Comparison of ENCODE assay signal across 8 mouse cellular contexts in genomic region chr7:112954351-112955102, GRCm38 (mm10). TPM values are rescaled to one million over a fixed set of nuclear protein-coding genes. Genes with fewer than 3 reads are reported as not detected.
DNase-seq lines count a peak whose midpoint lies in the region; ATAC-seq and TF ChIP-seq lines count a peak whose summit lies in the region.

No protein-coding gene starts in this region.

- no peak for ATAC-seq in heart, embryonic 13.5 days (ENCODE audit: extremely low read depth, insufficient number of reproducible peaks, low FRiP score, low TSS enrichment)
- ATAC-seq in midbrain, embryonic 11.5 days (ENCODE audit: low FRiP score) = peak; percentile 50; the same call in 1 of the 2 replicates
- no peak for ATAC-seq in frontal cortex, adult (ENCODE audit: low TSS enrichment)

- no peak overlapping the region for H3K27ac ChIP-seq in testis, adult 2 months (ENCODE audit: control insufficient read depth, insufficient read depth, low read depth, low read length)
- H3K27ac ChIP-seq in heart, embryonic 13.5 days (replicated peaks) = peak overlapping the region; percentile 63
- no peak overlapping the region for H3K27ac ChIP-seq in midbrain, embryonic 11.5 days (ENCODE audit: low read depth, low read length)

- peak overlapping the region; percentile 97 for H3K4me2 ChIP-seq in heart, embryonic 13.5 days
- peak overlapping the region; percentile 62 for H3K4me2 ChIP-seq in midbrain, embryonic 11.5 days

- TF ChIP-seq POLR2A in testis, adult 2 months (IDR thresholded peaks at IDR 0.05; ENCODE audit: control insufficient read depth, low read depth, low read length) = no peak

- H3K9me3 ChIP-seq in heart, embryonic 13.5 days = no peaks in the 10 kb centered on the region
- H3K9me3 ChIP-seq in midbrain, embryonic 11.5 days (ENCODE audit: control insufficient read depth, low read length) = no peaks in the 10 kb centered on the region

- no peaks in the 10 kb centered on the region; the same call in 1 of the 2 replicates for H3K27me3 ChIP-seq in testis, adult 2 months (ENCODE audit: control insufficient read depth, insufficient read depth, low read length)
- H3K27me3 ChIP-seq in heart, embryonic 13.5 days (replicated peaks) = peaks cover 58% of the 10 kb centered on the region
- H3K27me3 ChIP-seq in midbrain, embryonic 11.5 days (ENCODE audit: control insufficient read depth, insufficient read depth, low read length) = peaks cover 43% of the 10 kb centered on the region

- TF ChIP-seq CTCF in testis, adult 2 months (IDR thresholded peaks at IDR 0.05; ENCODE audit: control insufficient read depth, insufficient read depth, insufficient replicate concordance, low read depth, low read length) = no peak

- H3K4me3 ChIP-seq in testis, adult 2 months (ENCODE audit: control insufficient read depth, low read depth, low read length) = peak overlapping the region; percentile 62
- H3K4me3 ChIP-seq in heart, embryonic 13.5 days = peak overlapping the region; percentile 65
- peak overlapping the region; percentile 38 for H3K4me3 ChIP-seq in midbrain, embryonic 11.5 days (ENCODE audit: low read depth, low read length)

- WGBS in heart, embryonic 13.5 days = under 1% methylated on average over 82 of the region's 82 CpGs
- WGBS in midbrain, embryonic 11.5 days = under 1% methylated on average over 82 of the region's 82 CpGs

- H3K9ac ChIP-seq in heart, embryonic 13.5 days = peak overlapping the region; percentile 83
- peak overlapping the region; percentile 38; the same call in 1 of the 2 replicates for H3K9ac ChIP-seq in midbrain, embryonic 11.5 days (ENCODE audit: low read length)

- H3K36me3 ChIP-seq in testis, adult 2 months (ENCODE audit: control insufficient read depth, insufficient read depth, low read length) = no peaks in the 10 kb centered on the region
- no peaks in the 10 kb centered on the region for H3K36me3 ChIP-seq in heart, embryonic 13.5 days
- H3K36me3 ChIP-seq in midbrain, embryonic 11.5 days (ENCODE audit: control insufficient read depth, insufficient read depth, low read length) = no peaks in the 10 kb centered on the region

- no peak for DNase-seq in testis, postnatal 14 days (ENCODE audit: low spot score)
- DNase-seq in cerebellum, postnatal 14 days = peak; percentile 29 to 33
- DNase-seq in kidney, postnatal 36 days = peak; percentile 13 to 54
- DNase-seq in midbrain, embryonic 11.5 days (ENCODE audit: low spot score, missing footprints) = peak; percentile 96
- DNase-seq in thymus, postnatal 10 days (ENCODE audit: low spot score in 2 of 2) = no peak

- peaks cover 9% of the 10 kb centered on the region for H3K4me1 ChIP-seq in testis, adult 2 months (ENCODE audit: control insufficient read depth, insufficient read depth, low read length)
- peaks cover 28% of the 10 kb centered on the region for H3K4me1 ChIP-seq in heart, embryonic 13.5 days
- peaks cover 16% of the 10 kb centered on the region for H3K4me1 ChIP-seq in midbrain, embryonic 11.5 days (ENCODE audit: control insufficient read depth, insufficient read depth, low read length)

RNA-seq across cellular contexts. Expression of gene Rassf10, which starts 0.8 kb away (rescaled TPM):
- 0.79 and 0.82 TPM in 2 replicates for polyA plus RNA-seq in testis, adult 2 months (2012; rRNA removed)
- 3.1 and 3.7 TPM in 2 replicates for polyA plus RNA-seq in heart, embryonic 13.5 days (2015; fragmentation: Nextera tagmentation; extraction: Ambion mirVana)
- polyA plus RNA-seq in midbrain, embryonic 11.5 days (2014; fragmentation: Nextera tagmentation; extraction: Ambion mirVana) = 0.28 and 0.30 TPM in 2 replicates

Comparison
In these comparisons a context has a peak if more than half of its experiments do, and no peak if none do; other contexts are left out.
1. DNase-seq: peak in cerebellum, postnatal 14 days (2 of 2), kidney, postnatal 36 days (2 of 2) and midbrain, embryonic 11.5 days (single experiment); none in testis, postnatal 14 days (single experiment) and thymus, postnatal 10 days (0 of 2).
2. Peak in every context shown above with its lines, with median percentiles within 50 percentile points of each other: H3K4me3 ChIP-seq.